Mouse (Mus musculus) bone marrow macrophage, adult 2 months (primary cell): ENCODE data around the gene Zdhhc17.

Experiments
- CTCF ChIP-seq: IDR thresholded peaks from 2 replicates; pipeline ENCODE4 v1.5.1; 2012; ENCODE audit warnings: low read depth, mild to moderate bottlenecking, low read length, moderate library complexity
- POLR2A ChIP-seq: IDR thresholded peaks from 2 replicates; pipeline ENCODE4 v1.6.1; 2012; ENCODE audit warnings: mild to moderate bottlenecking, low read depth, low read length, borderline replicate concordance

GRCm38 (mm10) chr10:110933584-110933983 lies 76.4 kb downstream of the Zdhhc17 start:
- TF ChIP-seq POLR2A = no peak
- no peak for TF ChIP-seq CTCF
